Mouse (Mus musculus) kidney, adult 8-10 months (tissue): Measurements from ENCODE around the gene Atp6v1c2.

Experiments
- DNase-seq, 2 experiments: peaks; one replicate each; pipeline ENCODE4 v3.0.0; 2022

Gene Atp6v1c2

GRCm38 (mm10) chr12:17324549-17325470 is 4.3 kb downstream of the Atp6v1c2 start:
- DNase-seq: peak; percentile 47 to 53

GRCm38 (mm10) chr12:17318453-17318852 is 10.7 kb downstream of the Atp6v1c2 start:
- no peak for DNase-seq

- no peak for DNase-seq
These were observed 11.2 kb downstream of the Atp6v1c2 start for GRCm38 (mm10) chr12:17317970-17318369.

GRCm38 (mm10) chr12:17316096-17316495 is 13.1 kb downstream of the Atp6v1c2 start:
- no peak for DNase-seq

GRCm38 (mm10) chr12:17310852-17311839 is 18.0 kb downstream of the Atp6v1c2 start:
- DNase-seq: no peak

GRCm38 (mm10) chr12:17308246-17308645 is 20.9 kb downstream of the Atp6v1c2 start:
- no peak for DNase-seq

GRCm38 (mm10) chr12:17305445-17305844 is 23.7 kb downstream of the Atp6v1c2 start:
- DNase-seq: no peak

GRCm38 (mm10) chr12:17299902-17300301 is 29.3 kb downstream of the Atp6v1c2 start:
- DNase-seq: no peak

- no peak for DNase-seq
These were observed 32.3 kb downstream of the Atp6v1c2 start for GRCm38 (mm10) chr12:17296899-17297298.

GRCm38 (mm10) chr12:17290569-17290968 is 38.6 kb downstream of the Atp6v1c2 start:
- DNase-seq: no peak

- DNase-seq: no peak
These were observed 39.2 kb downstream of the Atp6v1c2 start for GRCm38 (mm10) chr12:17289913-17290312.

- DNase-seq: no peak
These were observed 40.1 kb downstream of the Atp6v1c2 start for GRCm38 (mm10) chr12:17289060-17289459.

- no peak for DNase-seq
These were observed 40.7 kb downstream of the Atp6v1c2 start for GRCm38 (mm10) chr12:17288496-17288895.

- DNase-seq: no peak
These were observed 55.3 kb downstream of the Atp6v1c2 start for GRCm38 (mm10) chr12:17273841-17274240.

GRCm38 (mm10) chr12:17271272-17271671 is 57.9 kb downstream of the Atp6v1c2 start:
- peak in 1 of 2 experiments; percentile 27 for DNase-seq

GRCm38 (mm10) chr12:17267316-17267715 is 61.8 kb downstream of the Atp6v1c2 start:
- DNase-seq: no peak

- DNase-seq: no peak
These were observed 62.5 kb downstream of the Atp6v1c2 start for GRCm38 (mm10) chr12:17266673-17266990.

GRCm38 (mm10) chr12:17265971-17266672 is 63.0 kb downstream of the Atp6v1c2 start, which contains the start of gene Pdia6:
Gene Pdia6, plus strand, starts transcription at chr12:17266545.
- DNase-seq: peak; percentile 90 to 92

GRCm38 (mm10) chr12:17264826-17265225 is 64.3 kb downstream of the Atp6v1c2 start:
- no peak for DNase-seq

- DNase-seq: no peak
These were observed 65.3 kb downstream of the Atp6v1c2 start for GRCm38 (mm10) chr12:17263881-17264280.

- no peak for DNase-seq
These were observed 68.2 kb downstream of the Atp6v1c2 start for GRCm38 (mm10) chr12:17261005-17261404.

- DNase-seq: no peak
These were observed 70.7 kb downstream of the Atp6v1c2 start for GRCm38 (mm10) chr12:17258431-17258830.

- DNase-seq: peak in 1 of 2 experiments; percentile 44
These were observed 72.3 kb downstream of the Atp6v1c2 start for GRCm38 (mm10) chr12:17256905-17257304.
